Mouse (Mus musculus) CH12.LX (cell line): ENCODE measurements around the gene Palm2.

Experiments used
- CTCF ChIP-seq, 2 experiments: IDR thresholded peaks in 1 of 2; conservative IDR thresholded peaks in 1 of 2; 2 replicates each; pipeline ENCODE4 v1.5.1; 2011 to 2012; ENCODE audit warnings: low read depth in 2 of 2, low read length in 2 of 2, improper control_type of control experiment in 1 of 2, inconsistent platforms in 1 of 2, mild to moderate bottlenecking in 1 of 2, moderate library complexity in 1 of 2
- EP300 ChIP-seq: IDR thresholded peaks from 2 replicates; pipeline ENCODE4 v1.6.1; 2011; ENCODE audit warnings: low read length, improper control_type of control experiment
- IRF4 ChIP-seq: IDR thresholded peaks from 2 replicates; pipeline ENCODE4 v1.6.1; 2014; ENCODE audit warnings: low read depth, mild to moderate bottlenecking, inconsistent platforms, low read length, improper control_type of control experiment
- MAFK ChIP-seq: IDR thresholded peaks from 2 replicates; pipeline ENCODE4 v1.6.1; 2011; ENCODE audit warnings: low read length, improper control_type of control experiment; ENCODE audit not compliant: insufficient replicate concordance
- POLR2A ChIP-seq: IDR thresholded peaks from 2 replicates; pipeline ENCODE4 v1.6.1; 2011; ENCODE audit warnings: low read depth, mild to moderate bottlenecking, improper control_type of control experiment, low read length
- SIN3A ChIP-seq: IDR thresholded peaks from 2 replicates; pipeline ENCODE4 v1.6.1; 2012; ENCODE audit warnings: low read length, improper control_type of control experiment, inconsistent platforms
- USF2 ChIP-seq: conservative IDR thresholded peaks from 2 replicates; pipeline ENCODE4 v1.6.1; 2011; ENCODE audit warnings: low read depth, low read length, improper control_type of control experiment

DNA sequence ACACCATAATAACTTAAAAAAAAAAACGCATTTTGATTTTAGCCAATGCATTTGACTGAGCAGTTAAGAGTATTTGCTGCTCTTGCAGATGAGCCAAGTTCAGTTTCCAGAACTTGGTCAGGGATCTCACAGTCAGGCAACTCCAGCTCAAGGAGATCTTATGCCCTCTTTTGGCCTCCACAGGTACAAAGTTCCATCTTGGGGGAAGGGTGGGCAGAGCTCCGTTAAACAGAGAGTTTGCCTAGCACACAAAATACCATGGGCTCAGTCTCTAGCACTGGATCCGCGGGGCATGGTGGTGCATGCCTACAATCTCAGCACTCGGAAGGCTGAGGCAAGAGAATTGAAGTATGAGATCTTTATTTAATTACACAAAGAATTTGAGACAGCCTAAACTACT lies 298.3 kb downstream of the Palm2 start:
- TF ChIP-seq POLR2A (no peak), CTCF (conservative IDR thresholded peaks at IDR 0.05 in 1 of 2, IDR thresholded peaks at IDR 0.05 in 1 of 2; ENCODE audit: low read depth in 2 of 2, low read length in 2 of 2) (peak in 1 of 2 experiments; percentile 6; a peak in 1 of 4 replicates), EP300 (no peak), IRF4 (no peak), USF2 (no peak), SIN3A (no peak), MAFK (no peak)
